Mouse (Mus musculus) lung, adult 2 months (tissue): ENCODE measurements around the gene Gpx5.

Experiments used
- CTCF ChIP-seq: fragments of 200-500 bp; IDR thresholded peaks from 2 replicates; pipeline ENCODE4 v1.5.1; 2011; ENCODE audit warnings: mild to moderate bottlenecking, low read length, control low read depth; ENCODE audit not compliant: insufficient read depth
- POLR2A ChIP-seq: fragments of 200-500 bp; IDR thresholded peaks from 2 replicates; pipeline ENCODE4 v1.6.1; 2011; ENCODE audit warnings: low read depth, mild to moderate bottlenecking, control low read depth, low read length, borderline replicate concordance; ENCODE audit errors: extremely low read depth

DNA sequence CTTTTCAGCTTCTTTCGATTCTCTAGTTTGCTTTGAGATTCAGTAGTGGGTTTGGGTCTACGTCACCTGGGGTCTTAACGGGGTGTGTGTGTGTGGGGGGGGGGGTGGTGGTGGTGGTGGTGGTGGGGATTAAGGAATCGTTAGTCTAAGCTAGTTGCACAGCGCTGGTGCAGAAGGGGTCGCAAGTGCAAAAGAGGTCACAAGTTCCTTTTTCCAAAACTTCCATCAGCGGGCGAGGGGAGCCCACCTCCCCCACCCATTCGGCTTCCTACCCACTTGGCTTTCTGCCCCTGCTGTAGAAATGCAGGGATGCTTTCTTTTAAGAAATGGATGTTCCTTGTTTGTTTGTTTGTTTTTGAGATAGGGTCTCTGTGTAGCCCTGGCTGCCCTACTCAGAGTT lies 16.0 kb downstream of the Gpx5 start:
- TF ChIP-seq CTCF (no peak), POLR2A (no peak)
